Mouse (Mus musculus): ENCODE data around the gene Arpc1a. TPM values are rescaled to one million over a fixed set of nuclear protein-coding genes. Genes with fewer than 3 reads are reported as not detected.
"Not testable (repeated sequence)": the region's sequence is repeated elsewhere in the genome, so short reads cannot be mapped to it uniquely, and the experiment has no call there.

Arpc1a gene
- polyA plus RNA-seq, 1 experiment from 2014 or later: 168 TPM

GRCm38 (mm10) chr5:145123396-145123795 lies 39.8 kb downstream of the Arpc1a start:
- Histone ChIP-seq H3K4me2 (no peak overlapping the region), H3K4me1 (no peaks in the 10 kb centered on the region), H3K4me3 (replicated peaks) (no peak overlapping the region), H3K36me3 (replicated peaks) (peaks cover 52% of the 10 kb centered on the region), H3K27ac (no peak overlapping the region), H3K9ac (no peak overlapping the region), H3K9me3 (0 out of 2 replicates have a peak, but pooled peaks cover 3% of the 10 kb centered on the region), H3K27me3 (no peaks in the 10 kb centered on the region)
- 95% methylated on average over 19 of the region's 19 CpGs for WGBS
- ATAC-seq (ENCODE audit: low FRiP score): no peak

GRCm38 (mm10) chr5:145126580-145126979 lies 43.0 kb downstream of the Arpc1a start:
- Histone ChIP-seq H3K4me3 (replicated peaks) (no peak overlapping the region), H3K27me3 (no peaks in the 10 kb centered on the region), H3K9me3 (no peaks in the 10 kb centered on the region), H3K9ac (no peak overlapping the region), H3K4me2 (no peak overlapping the region), H3K4me1 (no peaks in the 10 kb centered on the region), H3K36me3 (replicated peaks) (peaks cover 84% of the 10 kb centered on the region), H3K27ac (no peak overlapping the region)
- no peak for ATAC-seq (ENCODE audit: low FRiP score)
- 91% methylated on average over 9 of the region's 9 CpGs for WGBS

GRCm38 (mm10) chr5:145129124-145129523 lies 45.5 kb downstream of the Arpc1a start:
- Histone ChIP-seq H3K9ac (no peak overlapping the region), H3K27me3 (no peaks in the 10 kb centered on the region), H3K4me2 (no peak overlapping the region), H3K27ac (no peak overlapping the region), H3K36me3 (replicated peaks) (peaks cover 97% of the 10 kb centered on the region), H3K9me3 (no peaks in the 10 kb centered on the region), H3K4me1 (no peaks in the 10 kb centered on the region), H3K4me3 (replicated peaks) (no peak overlapping the region)
- no peak for ATAC-seq (ENCODE audit: low FRiP score)
- WGBS: 94% methylated on average over 4 of the region's 4 CpGs

GRCm38 (mm10) chr5:145129773-145130172 lies 46.1 kb downstream of the Arpc1a start:
- whole genome bisulfite sequencing: 93% methylated on average over 6 of the region's 6 CpGs
- not testable (repeated sequence) for H3K4me3 ChIP-seq (replicated peaks); H3K4me1 ChIP-seq; H3K27me3 ChIP-seq; H3K9ac ChIP-seq; ATAC-seq (ENCODE audit: low FRiP score); H3K4me2 ChIP-seq; H3K9me3 ChIP-seq; H3K27ac ChIP-seq
- peaks cover 97% of the 10 kb centered on the region for H3K36me3 ChIP-seq (replicated peaks)

- Histone ChIP-seq H3K4me1 (no peaks in the 10 kb centered on the region), H3K9me3 (no peaks in the 10 kb centered on the region), H3K4me2 (no peak overlapping the region), H3K27ac (no peak overlapping the region), H3K4me3 (replicated peaks) (no peak overlapping the region), H3K27me3 (no peaks in the 10 kb centered on the region), H3K36me3 (replicated peaks) (peaks cover 97% of the 10 kb centered on the region), H3K9ac (no peak overlapping the region)
- 94% methylated on average over 11 of the region's 11 CpGs for WGBS
- ATAC-seq (ENCODE audit: low FRiP score): no peak
Measured at GRCm38 (mm10) chr5:145130191-145130590, 46.6 kb downstream of the Arpc1a start.

- no peak overlapping the region for H3K9ac ChIP-seq
- no peaks in the 10 kb centered on the region for H3K9me3 ChIP-seq
- no peaks in the 10 kb centered on the region for H3K4me1 ChIP-seq
- H3K27ac ChIP-seq: no peak overlapping the region
- no peaks in the 10 kb centered on the region for H3K27me3 ChIP-seq
- H3K4me3 ChIP-seq (replicated peaks): no peak overlapping the region
- 90% methylated on average over 3 of the region's 3 CpGs for WGBS
- H3K4me2 ChIP-seq: no peak overlapping the region
- peaks cover 95% of the 10 kb centered on the region for H3K36me3 ChIP-seq (replicated peaks)
- no peak for ATAC-seq (ENCODE audit: low FRiP score)
Measured at GRCm38 (mm10) chr5:145130995-145131394, 47.4 kb downstream of the Arpc1a start.

GRCm38 (mm10) chr5:145133275-145133674 lies 49.6 kb downstream of the Arpc1a start:
- H3K9ac ChIP-seq; H3K27me3 ChIP-seq; H3K9me3 ChIP-seq; H3K4me3 ChIP-seq (replicated peaks); H3K27ac ChIP-seq; H3K4me2 ChIP-seq; ATAC-seq (ENCODE audit: low FRiP score): not testable (repeated sequence)
- Histone ChIP-seq H3K4me1 (peaks cover 12% of the 10 kb centered on the region), H3K36me3 (replicated peaks) (peaks cover 90% of the 10 kb centered on the region)
- 93% methylated on average over 6 of the region's 6 CpGs for WGBS

GRCm38 (mm10) chr5:145138836-145139235 lies 55.2 kb downstream of the Arpc1a start:
- Histone ChIP-seq H3K4me3 (replicated peaks) (peak overlapping the region; percentile 80), H3K27me3 (no peaks in the 10 kb centered on the region), H3K36me3 (replicated peaks) (peaks cover 60% of the 10 kb centered on the region), H3K27ac (no peak overlapping the region), H3K4me1 (peaks cover 37% of the 10 kb centered on the region), H3K9ac (peak overlapping the region; percentile 89), H3K4me2 (peak overlapping the region; percentile 81), H3K9me3 (no peaks in the 10 kb centered on the region)
- no peak for ATAC-seq (ENCODE audit: low FRiP score)
- 21% methylated on average over 6 of the region's 6 CpGs for WGBS

GRCm38 (mm10) chr5:145139571-145140519 lies 56.2 kb downstream of the Arpc1a start, which contains the start of the genes Pdap1 and Bud31:
Gene Pdap1, minus strand, starts transcription at chr5:145140238.
Gene Bud31, plus strand, starts transcription at chr5:145140362.
- Histone ChIP-seq H3K36me3 (replicated peaks) (peaks cover 60% of the 10 kb centered on the region), H3K4me1 (peaks cover 37% of the 10 kb centered on the region), H3K4me2 (peak within 1 kb of the TSS; percentile 81), H3K9ac (peak within 1 kb of the TSS; percentile 89), H3K27ac (peak within 1 kb of the TSS; percentile 84), H3K27me3 (no peaks in the 10 kb centered on the region), H3K4me3 (replicated peaks) (peak within 1 kb of the TSS; percentile 80), H3K9me3 (no peaks in the 10 kb centered on the region)
- under 1% methylated on average over 84 of the region's 84 CpGs for WGBS
- ATAC-seq (ENCODE audit: low FRiP score): peak; percentile 96

- Histone ChIP-seq H3K27me3 (no peaks in the 10 kb centered on the region), H3K9ac (peak overlapping the region; percentile 89), H3K4me1 (peaks cover 37% of the 10 kb centered on the region), H3K9me3 (no peaks in the 10 kb centered on the region), H3K4me3 (replicated peaks) (peak overlapping the region; percentile 80), H3K4me2 (peak overlapping the region; percentile 81), H3K36me3 (replicated peaks) (peaks cover 60% of the 10 kb centered on the region), H3K27ac (peak overlapping the region; percentile 84)
- peak; percentile 7; the same call in 1 of the 2 replicates for ATAC-seq (ENCODE audit: low FRiP score)
- WGBS: under 1% methylated on average over 18 of the region's 18 CpGs
Measured at GRCm38 (mm10) chr5:145140611-145141010, 57.0 kb downstream of the Arpc1a start.

GRCm38 (mm10) chr5:145147748-145148147 lies 64.1 kb downstream of the Arpc1a start:
- H3K9ac ChIP-seq: no peak overlapping the region
- WGBS: 95% methylated on average over 5 of the region's 5 CpGs
- ATAC-seq (ENCODE audit: low FRiP score): no peak
- no peaks in the 10 kb centered on the region for H3K27me3 ChIP-seq
- no peak overlapping the region for H3K27ac ChIP-seq
- H3K36me3 ChIP-seq (replicated peaks): peaks cover 100% of the 10 kb centered on the region
- no peak overlapping the region for H3K4me2 ChIP-seq
- H3K4me3 ChIP-seq (replicated peaks): no peak overlapping the region
- no peaks in the 10 kb centered on the region for H3K9me3 ChIP-seq
- no peaks in the 10 kb centered on the region for H3K4me1 ChIP-seq

GRCm38 (mm10) chr5:145149294-145149693 lies 65.7 kb downstream of the Arpc1a start:
- H3K27me3 ChIP-seq: no peaks in the 10 kb centered on the region
- no peak for ATAC-seq (ENCODE audit: low FRiP score)
- no peaks in the 10 kb centered on the region for H3K9me3 ChIP-seq
- H3K9ac ChIP-seq: no peak overlapping the region
- H3K4me1 ChIP-seq: no peaks in the 10 kb centered on the region
- WGBS: 95% methylated on average over 6 of the region's 6 CpGs
- no peak overlapping the region for H3K27ac ChIP-seq
- no peak overlapping the region for H3K4me3 ChIP-seq (replicated peaks)
- H3K4me2 ChIP-seq: no peak overlapping the region
- peaks cover 99% of the 10 kb centered on the region for H3K36me3 ChIP-seq (replicated peaks)

Data from forebrain, embryonic 12.5 days (tissue).